Mouse (Mus musculus) neural tube, embryonic 15.5 days (tissue): ENCODE measurements at regions not wholly inside any gene's neighbourhood (a gene's known extent, or its start where the extent isn't known, plus 50 kb on each side); places are given as distances from the start of the nearest gene placed in this dataset.

ENCODE experiments used
- ATAC-seq: fragments of 200-750 bp; cut with Nextera tagmentation; 2 replicates; pipeline ENCODE4 v1.8.0; 2017; ENCODE audit warnings: mild to moderate bottlenecking, moderate TSS enrichment, moderate library complexity; ENCODE audit not compliant: low FRiP score
- H3K27ac ChIP-seq: fragments of 300-500 bp; sonication (generic); replicated peaks from 2 replicates; pipeline ENCODE4 v1.5.1; 2015; ENCODE audit warnings: mild to moderate bottlenecking, inconsistent platforms
- H3K27me3 ChIP-seq: fragments of 300-500 bp; sonication (generic); replicated peaks from 2 replicates; pipeline ENCODE4 v1.6.1; 2015; ENCODE audit warnings: inconsistent platforms
- H3K36me3 ChIP-seq: fragments of 300-500 bp; sonication (generic); 2 replicates; pipeline ENCODE4 v1.6.1; 2015; ENCODE audit warnings: inconsistent platforms
- H3K4me1 ChIP-seq: fragments of 300-500 bp; sonication (generic); 2 replicates; pipeline ENCODE4 v1.6.1; 2015; ENCODE audit warnings: inconsistent platforms
- H3K4me2 ChIP-seq: fragments of 300-500 bp; sonication (generic); 2 replicates; pipeline ENCODE4 v1.6.1; 2015; ENCODE audit warnings: inconsistent platforms, mild to moderate bottlenecking, moderate library complexity
- H3K4me3 ChIP-seq: fragments of 300-500 bp; sonication (generic); replicated peaks from 2 replicates; pipeline ENCODE4 v1.5.1; 2015; ENCODE audit warnings: mild to moderate bottlenecking, inconsistent platforms
- H3K9ac ChIP-seq: fragments of 300-500 bp; sonication (generic); replicated peaks from 2 replicates; pipeline ENCODE4 v1.6.1; 2015; ENCODE audit warnings: mild to moderate bottlenecking, inconsistent platforms
- H3K9me3 ChIP-seq: fragments of 300-500 bp; sonication (generic); replicated peaks from 2 replicates; pipeline ENCODE4 v1.6.1; 2016; ENCODE audit warnings: inconsistent platforms
- WGBS: fragments of 180-500 bp; shearing (Covaris S2); methylation state at CpG from one replicate; pipeline ENCODE4 v1.1.7; 2015; ENCODE audit warnings: mixed read lengths; 5-methylcytosine and 5-hydroxymethylcytosine counted together

DNA sequence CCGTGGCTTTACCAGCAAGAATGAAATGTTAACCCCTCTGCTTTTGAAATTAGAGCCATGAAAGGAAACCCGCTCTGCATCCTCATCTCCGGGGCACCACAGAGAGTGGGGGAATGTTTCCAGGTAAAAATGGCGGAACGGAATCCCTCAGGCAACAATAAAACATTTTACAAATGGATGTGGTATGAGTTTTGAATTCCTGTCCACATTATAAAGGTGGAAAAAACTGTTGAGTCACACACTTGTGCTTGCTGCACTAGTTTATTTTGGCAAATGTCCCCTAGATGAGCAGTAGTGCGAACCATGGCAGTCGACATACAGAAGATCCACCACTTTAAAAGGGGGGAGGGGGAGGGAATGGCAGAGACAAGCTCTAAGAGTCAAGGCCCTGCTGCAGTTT, 289.4 kb upstream of the Nt5e start:
- WGBS: 89% methylated on average over 7 of the region's 7 CpGs
- no peak overlapping the region for H3K4me2 ChIP-seq
- H3K4me3 ChIP-seq: no peak overlapping the region
- H3K36me3 ChIP-seq: no peaks in the 10 kb centered on the region
- no peaks in the 10 kb centered on the region for H3K9me3 ChIP-seq
- no peak overlapping the region for H3K9ac ChIP-seq
- no peaks in the 10 kb centered on the region for H3K4me1 ChIP-seq
- ATAC-seq: no peak
- H3K27me3 ChIP-seq: no peaks in the 10 kb centered on the region
- H3K27ac ChIP-seq: no peak overlapping the region

DNA sequence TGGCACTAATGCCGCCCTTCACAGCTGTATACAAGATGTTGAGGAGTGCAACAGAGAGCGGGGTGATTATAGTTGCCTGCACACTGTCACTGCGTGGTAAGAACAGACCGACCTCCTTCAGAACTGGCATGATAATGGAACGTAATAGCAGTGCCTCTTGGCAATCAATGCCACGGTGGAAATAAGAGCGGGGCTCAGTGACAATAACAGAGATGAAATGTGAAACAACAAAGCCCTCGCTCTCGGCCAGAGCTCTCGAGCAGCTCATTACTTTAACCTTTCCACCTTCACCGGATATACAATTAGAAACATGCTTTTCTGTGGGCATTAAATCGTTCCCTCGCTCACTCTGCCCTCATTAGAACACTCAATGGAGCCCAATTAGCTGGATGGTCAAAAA, 277.7 kb upstream of the Nt5e start:
- ATAC-seq: no peak
- no peak overlapping the region for H3K27ac ChIP-seq
- no peaks in the 10 kb centered on the region for H3K9me3 ChIP-seq
- no peak overlapping the region for H3K4me2 ChIP-seq
- H3K9ac ChIP-seq: no peak overlapping the region
- WGBS: 70% methylated on average over 13 of the region's 13 CpGs
- no peaks in the 10 kb centered on the region for H3K27me3 ChIP-seq
- H3K4me1 ChIP-seq: no peaks in the 10 kb centered on the region
- H3K36me3 ChIP-seq: no peaks in the 10 kb centered on the region
- H3K4me3 ChIP-seq: no peak overlapping the region

DNA sequence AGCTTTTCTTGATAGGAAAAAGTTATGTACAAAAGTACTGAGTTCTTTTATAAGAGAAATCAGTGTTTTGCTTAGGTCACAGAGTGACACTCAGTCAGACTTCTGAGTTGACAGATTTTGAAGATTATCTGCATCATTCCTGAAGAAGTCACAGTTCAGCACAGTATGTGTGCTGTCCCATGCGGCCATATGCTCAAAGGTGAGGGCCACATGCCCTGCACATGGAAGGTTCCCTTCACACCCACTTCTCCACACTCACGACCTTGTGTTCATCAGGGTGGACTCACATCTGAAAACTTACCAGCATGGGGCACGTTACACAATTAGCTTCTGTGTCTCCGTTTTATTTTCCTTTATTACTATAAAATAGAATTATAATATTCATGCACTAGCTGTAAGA, 277.2 kb upstream of the Nt5e start:
- no peaks in the 10 kb centered on the region for H3K9me3 ChIP-seq
- no peaks in the 10 kb centered on the region for H3K27me3 ChIP-seq
- no peak overlapping the region for H3K4me3 ChIP-seq
- ATAC-seq: no peak
- no peaks in the 10 kb centered on the region for H3K4me1 ChIP-seq
- no peak overlapping the region for H3K4me2 ChIP-seq
- no peaks in the 10 kb centered on the region for H3K36me3 ChIP-seq
- H3K9ac ChIP-seq: no peak overlapping the region
- 92% methylated on average over 4 of the region's 4 CpGs for WGBS
- H3K27ac ChIP-seq: no peak overlapping the region

- H3K4me3 ChIP-seq: no peak overlapping the region
- H3K27ac ChIP-seq: no peak overlapping the region
- no peak overlapping the region for H3K9ac ChIP-seq
- no peaks in the 10 kb centered on the region for H3K36me3 ChIP-seq
- H3K4me1 ChIP-seq: no peaks in the 10 kb centered on the region
- 61% methylated on average over 4 of the region's 4 CpGs for WGBS
- ATAC-seq: no peak
- H3K4me2 ChIP-seq: no peak overlapping the region
- no peaks in the 10 kb centered on the region for H3K27me3 ChIP-seq
- H3K9me3 ChIP-seq: no peaks in the 10 kb centered on the region
Measured at GRCm38 (mm10) chr9:88058551-88058950, 268.4 kb upstream of the Nt5e start.

DNA sequence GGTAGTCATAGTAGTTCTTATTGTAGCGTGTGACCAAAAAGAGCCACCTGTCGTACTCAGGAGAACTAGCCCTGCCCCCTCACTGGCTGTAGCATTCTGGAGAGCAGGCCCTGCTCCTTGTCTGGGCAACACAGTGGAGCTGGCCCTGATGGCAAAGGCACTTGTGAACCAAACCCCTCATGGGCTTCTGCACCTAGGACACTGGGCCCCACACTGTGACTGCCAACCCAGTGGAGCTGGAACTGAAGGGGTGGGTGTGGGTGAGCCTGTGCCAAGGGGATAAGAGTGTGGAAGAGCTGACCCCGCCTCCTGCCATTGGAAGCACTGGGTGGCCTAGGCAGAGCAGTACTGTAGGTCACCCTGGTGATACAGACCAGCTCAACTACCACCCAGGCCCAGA, 268.0 kb upstream of the Nt5e start:
- H3K4me2 ChIP-seq: no peak overlapping the region
- H3K9ac ChIP-seq: no peak overlapping the region
- no peaks in the 10 kb centered on the region for H3K36me3 ChIP-seq
- WGBS: 75% methylated on average over 3 of the region's 3 CpGs
- no peak for ATAC-seq
- no peaks in the 10 kb centered on the region for H3K27me3 ChIP-seq
- H3K4me1 ChIP-seq: no peaks in the 10 kb centered on the region
- no peak overlapping the region for H3K4me3 ChIP-seq
- H3K9me3 ChIP-seq: no peaks in the 10 kb centered on the region
- H3K27ac ChIP-seq: no peak overlapping the region

DNA sequence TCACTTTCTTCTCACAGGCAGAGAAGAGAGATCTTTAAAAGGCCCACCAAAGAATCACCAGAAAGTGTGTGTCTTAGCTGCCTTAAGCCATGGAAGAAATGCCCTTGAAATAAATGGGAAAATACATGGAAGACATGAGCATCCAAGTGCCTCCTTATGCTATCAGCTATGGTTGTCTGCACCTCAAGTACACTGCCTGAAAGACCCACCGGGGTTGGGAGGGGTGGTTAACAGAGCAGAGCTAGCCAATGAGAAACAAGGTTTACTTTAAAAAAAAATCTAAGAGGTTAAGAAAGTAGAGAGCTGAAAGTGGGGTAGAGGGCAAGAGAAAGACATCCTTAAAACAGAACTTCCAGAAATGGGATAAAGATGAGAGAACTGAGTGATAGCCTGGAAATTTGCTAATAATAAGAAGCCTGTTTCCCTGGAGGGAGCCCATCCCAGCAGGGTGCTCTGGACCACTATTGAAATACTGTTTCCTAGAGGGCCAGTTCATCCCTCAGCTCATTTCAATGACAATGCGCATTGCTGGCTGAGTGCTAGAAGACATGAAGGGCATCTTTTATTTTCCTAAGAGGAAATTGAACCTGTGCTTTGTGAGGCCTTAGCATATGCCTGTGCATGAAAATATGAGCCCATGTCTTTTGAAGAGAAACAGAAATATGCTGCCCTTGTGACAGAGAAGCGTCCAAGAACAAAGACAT, 262.9 kb upstream of the Nt5e start:
- Histone ChIP-seq H3K9ac (no peak overlapping the region), H3K4me2 (no peak overlapping the region), H3K4me3 (no peak overlapping the region), H3K27me3 (no peaks in the 10 kb centered on the region), H3K36me3 (no peaks in the 10 kb centered on the region), H3K9me3 (no peaks in the 10 kb centered on the region), H3K4me1 (peaks cover 10% of the 10 kb centered on the region), H3K27ac (no peak overlapping the region)
- WGBS: 25% methylated on average over 3 of the region's 3 CpGs
- no peak for ATAC-seq

GRCm38 (mm10) chr9:88065057-88065456, 261.9 kb upstream of the Nt5e start:
- no peaks in the 10 kb centered on the region for H3K9me3 ChIP-seq
- H3K4me1 ChIP-seq: peaks cover 10% of the 10 kb centered on the region
- no peak overlapping the region for H3K4me2 ChIP-seq
- H3K27me3 ChIP-seq: no peaks in the 10 kb centered on the region
- H3K27ac ChIP-seq: no peak overlapping the region
- no peak for ATAC-seq
- H3K9ac ChIP-seq: no peak overlapping the region
- H3K36me3 ChIP-seq: no peaks in the 10 kb centered on the region
- 21% methylated on average over 4 of the region's 4 CpGs for WGBS
- no peak overlapping the region for H3K4me3 ChIP-seq

DNA sequence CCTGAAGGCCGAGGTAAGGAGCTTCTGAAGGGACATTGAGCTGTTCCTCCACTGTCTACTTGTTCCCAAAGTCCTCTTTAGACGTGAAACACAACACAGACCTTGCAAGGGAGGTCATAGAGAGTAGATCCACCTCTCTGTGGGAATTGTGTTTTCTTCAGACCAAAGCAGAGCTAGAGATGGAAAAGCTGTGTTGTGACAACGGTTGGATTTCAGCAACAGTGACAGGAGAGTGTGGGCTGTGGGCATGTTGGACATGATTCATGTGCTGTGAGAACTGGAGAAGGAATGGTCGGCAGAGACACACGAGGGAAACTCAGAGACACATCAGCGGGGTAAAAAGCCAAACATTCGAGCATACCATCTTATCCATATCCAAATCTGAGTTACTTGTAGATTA, 261.2 kb upstream of the Nt5e start:
- H3K9me3 ChIP-seq: no peaks in the 10 kb centered on the region
- H3K4me1 ChIP-seq: peaks cover 10% of the 10 kb centered on the region
- H3K27ac ChIP-seq: no peak overlapping the region
- H3K36me3 ChIP-seq: no peaks in the 10 kb centered on the region
- WGBS: 83% methylated on average over 7 of the region's 7 CpGs
- H3K4me3 ChIP-seq: no peak overlapping the region
- no peak overlapping the region for H3K9ac ChIP-seq
- no peak for ATAC-seq
- no peaks in the 10 kb centered on the region for H3K27me3 ChIP-seq
- H3K4me2 ChIP-seq: no peak overlapping the region

- no peak overlapping the region for H3K9ac ChIP-seq
- WGBS: 93% methylated on average over 8 of the region's 8 CpGs
- no peak overlapping the region for H3K27ac ChIP-seq
- H3K4me3 ChIP-seq: no peak overlapping the region
- no peak for ATAC-seq
- no peaks in the 10 kb centered on the region for H3K36me3 ChIP-seq
- H3K9me3 ChIP-seq: no peaks in the 10 kb centered on the region
- H3K4me2 ChIP-seq: no peak overlapping the region
- H3K27me3 ChIP-seq: no peaks in the 10 kb centered on the region
- H3K4me1 ChIP-seq: peaks cover 10% of the 10 kb centered on the region
Measured at GRCm38 (mm10) chr9:88068322-88068721, 258.7 kb upstream of the Nt5e start.

DNA sequence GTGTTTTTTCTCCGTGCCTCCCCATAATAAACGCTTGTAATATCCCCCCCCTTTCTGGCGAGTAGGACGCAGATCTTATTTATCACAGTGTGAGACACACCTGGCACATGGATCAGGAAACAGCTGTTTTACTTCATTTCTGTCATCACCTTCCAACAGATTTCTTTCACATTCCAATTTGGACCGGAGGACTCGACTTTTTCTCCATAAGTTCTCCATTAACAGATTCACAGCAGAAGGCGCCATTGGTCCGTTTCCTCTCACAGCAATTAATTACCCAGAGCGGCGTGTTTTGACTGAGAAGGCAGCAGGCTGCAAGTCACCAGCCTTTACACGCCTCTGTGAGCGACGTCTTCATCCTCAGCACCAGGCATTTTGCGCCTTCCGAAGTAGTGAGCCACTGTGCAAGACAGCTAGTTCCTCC, 258.1 kb upstream of the Nt5e start:
- Histone ChIP-seq H3K36me3 (no peaks in the 10 kb centered on the region), H3K9me3 (no peaks in the 10 kb centered on the region), H3K27ac (no peak overlapping the region), H3K4me3 (no peak overlapping the region), H3K9ac (no peak overlapping the region), H3K4me2 (peak overlapping the region; percentile 15; the same call in 1 of the 2 replicates), H3K4me1 (peaks cover 10% of the 10 kb centered on the region), H3K27me3 (no peaks in the 10 kb centered on the region)
- ATAC-seq: no peak
- WGBS: 65% methylated on average over 15 of the region's 15 CpGs

DNA sequence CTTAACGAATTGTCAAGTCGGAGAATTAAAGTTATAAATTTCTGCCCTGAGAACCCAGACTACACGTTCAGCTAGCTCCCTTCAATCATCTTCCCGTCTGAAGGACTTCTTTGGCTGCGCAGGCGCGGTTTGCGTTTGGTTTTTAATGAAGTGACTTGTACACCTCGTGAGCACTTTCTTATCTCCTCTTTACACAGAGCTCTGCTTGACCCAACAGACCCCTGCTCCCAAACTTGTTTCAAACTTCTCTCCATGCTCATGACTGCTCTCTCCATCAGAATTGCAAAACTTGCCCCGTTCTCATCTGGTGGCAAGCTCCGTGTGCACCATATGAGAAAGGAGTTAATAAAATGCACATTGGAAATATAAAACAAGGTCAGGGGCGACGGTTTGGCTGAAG, 257.2 kb upstream of the Nt5e start:
- WGBS: 82% methylated on average over 13 of the region's 13 CpGs
- Histone ChIP-seq H3K27me3 (no peaks in the 10 kb centered on the region), H3K4me1 (peaks cover 3% of the 10 kb centered on the region; the same call in 1 of the 2 replicates), H3K36me3 (no peaks in the 10 kb centered on the region), H3K4me2 (no peak overlapping the region), H3K27ac (no peak overlapping the region), H3K9me3 (no peaks in the 10 kb centered on the region), H3K9ac (no peak overlapping the region), H3K4me3 (no peak overlapping the region)
- no peak for ATAC-seq

- Histone ChIP-seq H3K9ac (no peak overlapping the region), H3K9me3 (no peaks in the 10 kb centered on the region), H3K27ac (no peak overlapping the region), H3K36me3 (no peaks in the 10 kb centered on the region), H3K27me3 (no peaks in the 10 kb centered on the region), H3K4me1 (no peaks in the 10 kb centered on the region; the same call in 1 of the 2 replicates), H3K4me3 (no peak overlapping the region), H3K4me2 (no peak overlapping the region)
- WGBS: 20% methylated on average over 6 of the region's 6 CpGs
- ATAC-seq: no peak
Measured at GRCm38 (mm10) chr9:88073165-88073564, 253.8 kb upstream of the Nt5e start.
